Mouse (Mus musculus): ENCODE measurements around the gene Naa25.

Naa25 gene

DNA sequence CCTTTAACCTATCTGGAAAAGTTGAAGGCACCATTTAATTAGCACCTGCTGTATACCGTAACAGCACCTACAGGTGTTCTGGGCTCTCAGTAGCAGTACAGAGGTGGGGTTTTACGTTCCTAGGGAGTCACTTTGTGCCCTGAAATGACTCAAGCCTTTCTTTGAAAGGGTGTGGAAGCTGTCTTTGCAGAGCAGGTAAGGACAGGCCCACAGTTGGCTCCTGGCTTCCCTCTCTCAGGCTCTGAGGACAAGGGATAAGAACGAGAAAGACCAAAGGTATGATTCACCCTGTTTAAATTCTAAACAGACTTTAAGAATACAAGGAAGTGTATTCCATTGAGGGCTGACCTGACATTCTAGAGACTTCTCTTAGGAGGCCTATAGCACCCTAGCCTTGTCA, 4.3 kb upstream of the Naa25 start:
- DNase-seq (ENCODE audit: low spot score) = no peak

- no peak for DNase-seq (ENCODE audit: low spot score)
Observed at GRCm38 (mm10) chr5:121395621-121396020, 2.1 kb upstream of the Naa25 start.

GRCm38 (mm10) chr5:121398146-121398964, 619 bp downstream of the Naa25 start:
- peak; percentile 49 for DNase-seq (ENCODE audit: low spot score)

GRCm38 (mm10) chr5:121398965-121399462, 1.3 kb downstream of the Naa25 start:
- no peak for DNase-seq (ENCODE audit: low spot score)

GRCm38 (mm10) chr5:121399540-121399939, 1.8 kb downstream of the Naa25 start:
- DNase-seq (ENCODE audit: low spot score) = no peak

- no peak for DNase-seq (ENCODE audit: low spot score)
Observed at GRCm38 (mm10) chr5:121400064-121400463, 2.3 kb downstream of the Naa25 start.

DNA sequence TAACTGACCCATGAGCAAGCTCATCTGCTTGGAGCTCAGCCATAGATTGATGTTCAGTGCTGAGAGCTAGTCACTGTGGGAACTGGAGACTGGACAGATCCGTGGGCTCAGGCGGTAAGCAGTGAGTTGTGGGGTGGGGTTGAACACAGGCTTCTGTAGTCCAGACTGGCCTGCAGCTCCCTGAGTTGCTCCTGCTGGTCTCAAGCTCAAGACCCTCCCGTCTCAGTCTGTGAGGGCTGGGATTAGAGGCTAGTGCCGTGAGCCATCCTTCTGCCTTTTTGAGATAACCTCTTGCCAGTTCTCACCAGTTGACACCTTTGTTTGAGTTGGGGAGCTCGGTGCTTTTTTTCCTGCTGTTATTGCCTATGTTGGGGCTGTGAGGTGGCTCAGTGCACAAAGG, 3.1 kb downstream of the Naa25 start:
- DNase-seq (ENCODE audit: low spot score) = no peak

DNA sequence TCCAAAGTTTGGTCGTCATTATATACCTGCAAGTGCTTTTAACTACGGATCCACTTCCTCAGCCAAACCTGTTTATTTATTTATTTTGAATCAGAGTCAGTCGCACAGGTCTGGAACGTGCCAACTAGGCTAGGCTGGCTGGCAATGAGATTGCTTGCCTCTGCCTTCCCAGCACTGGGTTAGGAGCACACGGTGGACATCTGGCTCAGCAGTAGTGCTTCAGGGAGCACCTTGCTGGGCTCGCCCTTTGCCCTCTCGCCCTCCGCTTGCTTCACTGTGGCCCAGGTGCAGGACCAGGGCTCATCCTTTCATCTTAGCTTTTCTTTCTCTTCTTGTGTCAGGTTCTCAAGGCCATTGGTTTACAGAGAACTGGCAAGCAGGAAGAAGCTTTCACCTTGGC, 10.1 kb downstream of the Naa25 start:
- no peak for DNase-seq (ENCODE audit: low spot score)

GRCm38 (mm10) chr5:121410975-121411374, 13.2 kb downstream of the Naa25 start:
- DNase-seq (ENCODE audit: low spot score) = no peak

DNA sequence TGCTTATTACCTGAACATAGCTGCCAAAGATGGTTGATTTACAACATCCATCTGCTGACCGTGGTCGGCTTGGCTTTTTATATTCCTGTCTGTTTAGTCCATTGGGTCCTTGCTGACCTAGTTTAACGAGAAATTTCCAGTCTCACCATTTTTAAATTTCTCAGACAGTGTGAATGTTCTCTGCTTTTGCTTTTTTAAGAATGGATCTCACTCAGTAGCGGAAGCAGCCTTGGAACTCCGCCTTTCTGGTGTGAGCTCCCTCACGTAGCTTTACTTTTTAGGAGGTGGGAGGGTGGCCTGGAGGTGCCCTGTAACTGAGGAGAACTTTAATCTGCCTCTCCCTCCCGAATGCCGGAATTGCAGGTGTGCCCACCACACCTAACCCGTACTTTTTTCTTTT, 23.0 kb downstream of the Naa25 start:
- DNase-seq (ENCODE audit: low spot score) = no peak

DNA sequence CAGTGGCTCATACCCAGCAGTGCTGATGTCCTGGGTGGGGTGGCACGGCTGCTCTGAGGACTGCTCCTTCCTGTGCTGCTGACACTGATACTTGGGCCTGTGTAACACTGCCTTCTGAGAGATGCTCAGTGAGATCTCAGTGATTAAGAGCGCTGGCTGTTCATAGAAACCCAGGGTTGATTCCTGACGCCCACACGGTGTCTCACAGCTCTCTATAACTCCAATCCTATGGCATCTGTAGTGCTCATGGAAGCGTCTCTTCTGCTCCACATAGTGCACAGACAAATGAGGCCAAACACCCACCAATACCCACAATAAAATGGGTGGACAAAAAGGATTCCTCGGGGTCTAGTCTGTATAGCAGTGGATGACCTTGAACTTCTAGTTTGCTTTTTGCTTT, 25.1 kb downstream of the Naa25 start:
- DNase-seq (ENCODE audit: low spot score) = no peak

DNA sequence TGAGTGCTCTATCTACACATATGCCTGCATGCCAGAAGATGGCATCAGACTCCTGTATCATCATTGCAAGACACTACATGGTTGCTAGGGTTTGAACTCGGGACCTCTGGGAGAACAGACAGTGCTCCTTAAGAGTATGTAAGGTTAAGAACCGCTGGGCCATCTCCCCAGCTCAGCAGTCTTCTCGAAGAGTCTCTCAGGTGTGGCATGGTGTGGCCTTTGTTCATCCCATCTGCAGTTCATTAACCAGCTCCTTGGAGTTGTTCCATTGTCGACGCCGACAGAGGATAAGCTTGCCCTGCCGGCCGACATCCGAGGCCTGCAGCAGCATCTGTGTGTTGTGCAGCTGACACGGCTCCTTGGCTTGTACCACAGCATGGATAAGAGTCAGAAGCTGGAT, 25.6 kb downstream of the Naa25 start:
- no peak for DNase-seq (ENCODE audit: low spot score)

GRCm38 (mm10) chr5:121428954-121429353, 31.2 kb downstream of the Naa25 start:
- no peak for DNase-seq (ENCODE audit: low spot score)

DNA sequence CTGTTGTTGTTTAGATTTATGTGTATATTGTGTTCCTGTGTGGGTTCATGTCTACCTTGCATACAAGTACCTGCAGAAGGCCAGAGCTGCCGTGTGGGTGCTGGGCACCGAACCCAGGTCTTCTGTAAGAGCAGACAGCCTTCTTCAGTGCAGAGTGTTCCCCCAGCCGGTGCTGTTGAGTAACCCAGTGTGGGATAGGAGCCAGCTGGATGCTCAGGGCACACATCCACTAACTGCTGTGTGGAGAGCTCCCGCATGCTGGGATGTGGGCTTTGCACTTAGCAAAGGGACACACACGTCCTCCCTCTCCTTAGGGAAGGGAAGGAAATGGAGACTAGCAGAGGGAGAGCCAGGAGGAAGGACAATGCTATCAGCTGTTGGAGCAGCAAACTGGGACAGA, 40.4 kb downstream of the Naa25 start:
- DNase-seq (ENCODE audit: low spot score) = no peak

DNA sequence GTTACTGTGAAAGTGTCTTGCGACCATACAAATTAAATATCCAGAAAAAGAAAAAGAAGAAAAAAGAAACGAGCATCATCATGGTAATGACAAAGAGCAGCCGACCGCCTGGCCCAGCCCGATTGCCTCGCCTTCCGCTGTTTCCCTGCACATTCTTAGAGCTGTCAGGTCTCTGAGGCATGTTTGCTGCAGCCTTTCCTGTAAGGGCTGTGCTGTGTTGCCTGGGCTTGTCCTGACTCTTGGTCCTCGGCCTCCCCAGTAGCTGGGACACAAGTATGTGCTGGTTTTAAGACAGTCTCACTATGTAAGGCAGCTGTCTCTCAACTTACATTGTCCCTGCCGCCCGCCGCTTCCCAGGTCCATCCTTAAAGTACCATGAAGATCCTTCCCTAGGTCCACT, 41.0 kb downstream of the Naa25 start:
- no peak for DNase-seq (ENCODE audit: low spot score)

- DNase-seq (ENCODE audit: low spot score) = peak; percentile 28
Observed at GRCm38 (mm10) chr5:121443548-121443947, 45.8 kb downstream of the Naa25 start.

- DNase-seq (ENCODE audit: low spot score) = no peak
Observed at GRCm38 (mm10) chr5:121444870-121445269, 47.1 kb downstream of the Naa25 start.

- DNase-seq (ENCODE audit: low spot score) = no peak
Observed at GRCm38 (mm10) chr5:121448450-121448849, 50.7 kb downstream of the Naa25 start.

DNA sequence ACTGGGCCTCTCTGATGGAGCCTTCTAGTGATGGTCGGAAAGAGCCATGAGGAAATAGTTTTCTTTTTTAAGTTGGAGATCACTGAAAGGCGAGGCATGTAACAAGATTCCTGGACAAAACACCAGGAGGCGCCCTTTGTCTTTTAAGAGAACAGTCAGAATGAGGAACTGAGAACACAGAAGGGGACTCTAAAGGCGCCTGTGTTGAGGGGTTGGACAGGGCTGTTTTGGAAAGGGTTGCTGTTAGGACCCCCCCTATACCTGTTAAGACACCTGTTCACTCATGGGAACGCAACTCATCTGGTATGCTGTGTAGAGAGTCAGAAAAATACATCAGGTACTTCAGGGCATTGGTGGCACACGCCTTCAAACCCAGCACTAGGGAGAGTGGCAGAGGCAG, 52.2 kb downstream of the Naa25 start:
- peak; percentile 69 for DNase-seq (ENCODE audit: low spot score)

DNA sequence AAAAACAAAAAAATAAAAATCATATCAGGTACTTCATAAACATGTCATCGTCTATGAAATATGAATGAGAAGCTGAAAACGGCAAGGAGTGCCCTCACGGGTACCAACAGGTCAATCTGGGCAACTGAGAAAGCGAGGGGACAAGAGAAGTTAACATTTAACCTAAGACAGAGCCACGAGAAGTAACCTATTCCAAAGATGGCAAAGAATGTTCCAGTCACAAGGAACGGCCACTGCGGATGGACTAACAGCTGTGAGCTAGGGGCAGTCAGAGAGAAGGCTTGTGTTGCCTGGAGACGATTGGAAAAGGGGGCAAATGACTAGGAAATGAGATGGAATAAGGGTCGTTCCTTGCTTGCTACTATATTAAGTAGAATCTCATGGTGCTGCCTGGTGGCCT, 52.7 kb downstream of the Naa25 start:
- no peak for DNase-seq (ENCODE audit: low spot score)

- DNase-seq (ENCODE audit: low spot score) = peak; percentile 19
Observed at GRCm38 (mm10) chr5:121451203-121451602, 53.5 kb downstream of the Naa25 start.

DNA sequence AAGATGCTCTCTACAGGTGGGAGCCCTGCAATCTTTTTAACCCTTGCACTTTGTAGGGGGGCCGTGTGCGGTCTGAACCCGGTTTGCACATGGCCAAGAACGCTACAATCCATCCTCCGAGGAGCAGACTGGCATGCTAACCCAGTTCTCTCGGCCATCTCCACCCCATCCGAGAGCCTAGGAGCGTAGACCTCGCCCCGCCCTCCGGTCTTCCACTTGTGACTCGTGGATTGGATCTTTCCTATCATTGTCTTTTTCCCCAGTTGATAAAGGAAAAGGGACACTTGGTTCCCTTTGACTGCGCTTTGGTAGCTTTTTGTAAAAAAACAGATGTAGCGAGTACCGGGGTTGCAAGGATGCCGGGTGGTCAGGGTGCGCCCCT, 53.9 kb downstream of the Naa25 start, which contains the start of gene Tmem116:
TSS of gene Tmem116 (plus strand) at position 250 of the 382 bp plus-strand sequence.
- DNase-seq (ENCODE audit: low spot score) = peak; percentile 63

DNA sequence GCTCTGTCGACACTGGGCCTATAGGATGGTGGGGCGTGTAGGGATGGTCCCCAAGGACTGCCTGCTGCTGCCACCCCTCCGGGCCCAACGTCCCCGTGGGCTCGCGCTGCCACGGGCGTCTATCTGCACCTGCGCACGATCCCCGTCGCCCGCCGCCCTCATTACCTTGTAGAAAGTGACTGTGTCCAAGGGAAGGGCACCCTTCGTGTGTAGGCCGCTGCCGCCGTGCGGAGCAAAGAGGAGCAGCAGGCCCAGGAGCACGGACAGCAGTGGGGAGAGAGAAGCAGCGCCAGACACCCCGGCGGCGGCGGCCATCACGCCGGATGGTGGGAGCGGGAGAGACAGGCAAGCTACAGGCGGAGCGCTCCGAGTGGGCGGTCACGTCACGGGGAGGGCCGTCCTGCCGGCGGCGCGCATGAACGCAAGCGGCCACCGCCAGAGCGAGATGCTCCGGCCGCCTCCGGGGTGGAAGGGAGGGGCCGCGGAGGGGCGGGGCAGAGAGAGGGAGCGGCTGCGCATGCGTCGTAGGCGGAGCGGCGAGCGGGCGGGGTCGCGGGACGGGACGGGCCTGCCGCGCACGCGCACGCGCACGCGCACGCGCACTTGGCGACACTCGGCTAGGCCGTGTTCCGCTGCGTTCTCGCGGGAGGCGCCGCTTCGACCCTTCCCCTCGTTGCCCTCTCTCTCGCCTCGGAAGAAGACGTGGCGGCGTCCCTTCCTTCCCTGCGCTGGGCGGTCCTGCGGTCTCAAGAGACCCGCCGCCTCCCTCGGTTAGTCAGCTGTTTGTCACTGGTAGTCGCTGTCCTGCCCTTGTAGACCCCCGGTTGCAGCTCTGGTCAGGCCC, 54.5 kb downstream of the Naa25 start, which contains the start of gene Erp29:
TSS of gene Erp29 (minus strand) at position 481 of the 844 bp plus-strand sequence.
- peak; percentile 98 for DNase-seq (ENCODE audit: low spot score)
